Mouse (Mus musculus) frontal cortex, postnatal 25 days (tissue): ENCODE data around the gene Dnajc28.
A peak's percentile ranks its signal among the peaks of the same experiment; 100 is the strongest.
"Not testable (repeated sequence)": the region's sequence is repeated elsewhere in the genome, so short reads cannot be mapped to it uniquely, and the experiment has no call there.

Experiments used
- DNase-seq, 2 experiments: peaks; one replicate each; pipeline ENCODE4 v3.0.0; 2022; ENCODE audit warnings: low spot score in 2 of 2

Dnajc28 gene

DNA sequence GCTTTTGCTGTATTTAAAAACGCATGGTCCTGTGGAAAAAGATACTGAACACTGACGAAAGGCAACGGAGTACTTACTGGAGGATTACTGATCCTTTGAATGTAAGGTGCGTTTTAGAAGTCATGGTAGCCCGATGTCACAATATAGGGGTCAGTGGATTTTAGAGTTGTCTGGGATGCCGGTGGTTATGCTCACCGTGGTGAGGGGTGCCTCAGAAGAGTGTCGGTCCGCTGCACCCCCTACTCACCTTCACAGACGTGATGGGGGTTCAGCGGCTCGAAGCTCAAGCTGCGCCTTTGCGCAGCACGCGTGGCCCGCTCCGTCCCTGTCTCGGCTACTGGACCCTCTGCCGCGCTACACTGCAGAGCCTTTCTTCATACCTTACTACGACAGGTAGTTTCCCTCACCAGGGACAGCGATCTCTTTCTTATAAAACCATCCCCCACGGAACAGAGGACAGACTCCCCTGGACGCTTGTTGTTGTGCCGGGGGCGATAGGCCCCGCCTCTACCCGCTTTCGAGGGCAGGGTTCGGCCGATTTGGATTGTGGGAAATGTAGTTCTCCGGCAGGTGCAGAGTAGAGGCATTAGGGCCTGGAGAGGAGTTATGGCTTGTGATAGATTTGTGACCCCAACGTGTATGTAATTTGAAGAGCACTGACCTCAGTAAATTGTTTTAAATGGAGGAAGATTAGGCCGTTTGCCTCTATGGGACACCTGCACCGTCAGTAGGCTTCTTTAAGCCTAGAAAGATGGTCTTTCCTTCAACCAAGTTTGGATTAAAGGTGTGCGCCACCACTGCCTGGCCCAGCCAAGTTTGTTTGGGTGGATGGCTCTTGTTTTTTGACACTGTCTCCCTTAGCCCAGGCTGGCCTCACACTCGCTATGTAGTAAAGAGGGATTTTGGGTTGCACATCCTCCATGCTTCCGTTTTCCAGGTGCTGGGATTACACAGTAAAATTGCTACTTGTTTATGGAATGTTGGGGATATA, at the start of gene Dnajc28:
TSS of gene Dnajc28 (minus strand) at position 516 of the 991 bp plus-strand sequence.
- peak; percentile 60 to 74 for DNase-seq

DNA sequence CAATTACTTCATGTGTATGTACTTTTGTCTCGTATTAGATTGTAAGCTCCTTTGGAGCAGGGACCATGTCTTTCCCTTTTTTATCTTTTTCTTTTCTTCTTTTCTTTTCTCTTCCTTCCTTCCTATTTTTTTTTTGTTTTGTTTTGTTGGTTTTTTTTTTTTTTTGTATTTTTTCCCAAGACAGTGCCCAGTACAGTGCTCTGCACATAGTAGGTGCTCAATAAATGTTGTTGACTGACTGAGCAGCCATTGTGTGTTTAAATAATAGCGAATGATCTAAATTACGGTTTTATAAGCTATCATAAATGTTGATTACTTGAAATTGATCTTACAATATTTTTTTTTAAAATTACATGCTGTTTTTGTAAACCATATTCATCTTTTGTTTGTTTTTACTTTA, 45.0 kb upstream of the Dnajc28 start:
- no peak for DNase-seq

DNA sequence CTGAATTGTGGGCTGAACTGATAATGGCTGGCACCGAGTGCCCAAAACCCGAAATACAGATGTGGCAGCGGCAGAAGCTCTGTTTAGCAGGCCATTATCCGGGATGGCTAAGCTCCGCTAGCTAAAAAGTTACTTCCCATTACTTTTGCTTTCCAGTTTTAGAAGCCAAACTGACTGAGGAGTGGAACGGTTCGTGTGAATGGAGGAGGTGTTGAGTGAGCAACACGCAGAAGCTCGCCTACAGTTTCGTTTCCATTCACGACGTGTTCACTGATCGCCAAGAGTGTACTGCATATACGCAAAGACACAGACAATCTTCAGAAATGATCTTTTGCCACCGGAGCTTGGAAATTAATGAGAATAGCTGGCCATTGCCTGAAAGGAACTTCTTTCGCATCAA, 43.5 kb upstream of the Dnajc28 start:
- DNase-seq = no peak

DNA sequence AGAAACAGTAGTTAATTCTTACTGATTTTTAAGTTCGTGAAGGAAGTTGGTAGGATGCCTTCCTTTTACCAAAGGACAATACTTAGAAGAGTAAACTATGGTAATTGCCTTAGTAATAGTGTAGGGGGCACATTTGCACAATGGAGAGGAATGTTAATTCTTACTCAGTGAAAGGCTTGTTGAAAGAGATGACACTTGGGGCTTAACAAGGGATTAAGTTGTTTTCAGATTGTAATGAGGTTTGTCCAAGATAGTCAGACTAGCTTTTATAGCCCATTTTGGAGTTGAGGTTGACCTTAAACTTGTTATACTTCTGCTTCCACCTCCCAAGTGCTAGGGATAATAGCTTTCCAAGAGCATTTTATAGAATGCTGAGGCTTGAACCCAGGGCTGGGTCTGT, 42.6 kb upstream of the Dnajc28 start:
- no peak for DNase-seq

DNA sequence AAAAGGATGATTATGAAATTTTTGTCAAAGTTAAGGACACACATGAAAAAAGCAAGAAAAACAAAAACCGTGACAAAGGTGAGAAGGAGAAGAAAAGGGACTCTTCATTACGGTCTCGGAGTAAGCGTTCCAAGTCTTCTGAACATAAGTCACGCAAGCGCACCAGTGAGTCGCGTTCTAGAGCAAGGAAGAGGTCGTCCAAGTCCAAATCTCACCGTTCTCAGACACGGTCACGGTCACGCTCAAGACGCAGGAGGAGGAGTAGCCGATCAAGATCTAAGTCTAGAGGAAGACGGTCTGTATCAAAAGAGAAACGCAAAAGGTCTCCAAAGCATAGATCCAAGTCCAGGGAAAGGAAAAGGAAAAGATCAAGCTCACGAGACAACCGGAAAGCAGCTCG, 41.0 kb upstream of the Dnajc28 start:
- no peak for DNase-seq

DNA sequence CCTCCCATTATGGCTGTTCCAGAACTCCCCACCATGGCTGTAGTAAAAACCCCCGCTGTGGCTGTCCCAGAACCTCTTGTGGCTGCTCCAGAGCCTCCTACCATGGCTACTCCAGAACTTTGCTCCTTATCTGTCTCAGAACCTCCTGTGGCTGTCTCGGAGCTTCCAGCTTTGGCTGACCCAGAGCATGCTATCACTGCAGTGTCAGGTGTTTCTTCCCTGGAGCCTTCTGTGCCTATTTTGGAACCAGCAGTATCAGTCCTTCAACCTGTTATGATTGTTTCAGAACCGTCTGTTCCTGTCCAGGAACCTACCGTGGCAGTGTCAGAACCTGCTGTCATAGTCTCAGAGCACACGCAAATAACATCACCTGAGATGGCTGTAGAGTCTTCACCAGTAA, 39.6 kb upstream of the Dnajc28 start:
- DNase-seq = no peak

DNA sequence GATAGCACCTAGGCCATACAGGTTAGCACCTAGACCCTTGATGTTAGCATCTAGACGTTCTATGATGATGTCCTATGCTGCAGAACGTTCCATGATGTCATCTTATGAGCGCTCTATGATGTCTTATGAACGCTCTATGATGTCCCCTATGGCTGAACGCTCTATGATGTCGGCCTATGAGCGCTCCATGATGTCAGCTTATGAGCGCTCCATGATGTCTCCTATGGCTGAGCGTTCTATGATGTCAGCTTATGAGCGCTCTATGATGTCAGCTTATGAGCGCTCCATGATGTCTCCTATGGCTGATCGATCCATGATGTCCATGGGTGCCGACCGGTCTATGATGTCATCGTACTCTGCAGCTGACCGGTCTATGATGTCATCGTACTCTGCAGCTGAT, 38.5 kb upstream of the Dnajc28 start:
- DNase-seq = no peak

DNA sequence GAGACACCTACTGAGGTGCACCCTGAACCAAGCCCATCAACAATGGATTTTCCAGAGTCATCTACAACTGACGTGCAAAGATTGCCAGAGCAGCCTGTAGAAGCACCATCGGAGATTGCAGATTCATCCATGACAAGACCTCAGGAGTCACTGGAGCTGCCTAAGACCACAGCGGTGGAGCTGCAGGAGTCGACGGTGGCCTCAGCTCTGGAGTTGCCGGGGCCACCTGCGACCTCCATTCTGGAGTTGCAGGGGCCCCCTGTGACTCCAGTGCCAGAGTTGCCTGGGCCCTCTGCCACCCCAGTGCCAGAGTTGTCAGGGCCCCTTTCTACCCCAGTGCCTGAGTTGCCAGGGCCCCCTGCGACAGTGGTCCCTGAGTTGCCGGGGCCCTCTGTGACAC, 36.5 kb upstream of the Dnajc28 start:
- DNase-seq = no peak

DNA sequence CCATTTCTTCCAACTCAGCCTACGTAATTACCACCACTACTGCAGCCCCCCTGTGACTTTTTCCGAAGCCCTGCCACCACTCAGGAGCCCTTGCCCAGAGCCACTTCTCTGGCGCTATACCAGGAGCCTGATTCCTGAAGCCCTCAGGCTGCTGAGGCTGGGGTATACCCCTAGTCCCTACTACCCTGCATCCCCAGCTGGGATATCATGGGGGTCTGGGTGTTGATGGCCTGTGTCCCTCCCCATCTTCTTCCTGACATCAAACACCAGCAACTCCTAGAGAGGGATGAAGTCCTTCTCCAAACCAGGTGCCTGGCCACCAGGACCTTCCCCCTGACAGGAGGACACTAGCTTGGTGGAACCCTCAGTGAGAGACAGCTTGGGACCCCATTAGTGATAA, 33.4 kb upstream of the Dnajc28 start:
- no peak for DNase-seq

DNA sequence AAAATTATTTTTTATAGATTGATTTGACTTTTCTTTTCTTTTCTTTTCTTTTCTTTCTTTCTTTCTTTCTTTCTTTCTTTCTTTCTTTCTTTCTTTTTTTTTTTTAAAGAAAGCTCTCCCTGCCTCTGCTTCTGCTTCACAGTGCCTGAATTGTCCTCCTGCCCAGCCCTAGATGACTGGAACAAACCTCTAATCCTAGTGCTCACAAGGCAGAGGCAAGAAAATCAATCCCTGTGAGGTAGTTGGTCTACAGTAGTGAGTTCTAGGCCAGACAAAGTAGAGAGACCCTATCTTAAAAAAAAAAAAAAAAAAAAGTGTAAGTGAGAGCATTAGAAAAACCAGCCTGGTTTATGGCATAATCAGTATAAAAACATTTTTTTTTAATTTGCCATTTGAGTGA, 31.0 kb upstream of the Dnajc28 start:
- no peak for DNase-seq

DNA sequence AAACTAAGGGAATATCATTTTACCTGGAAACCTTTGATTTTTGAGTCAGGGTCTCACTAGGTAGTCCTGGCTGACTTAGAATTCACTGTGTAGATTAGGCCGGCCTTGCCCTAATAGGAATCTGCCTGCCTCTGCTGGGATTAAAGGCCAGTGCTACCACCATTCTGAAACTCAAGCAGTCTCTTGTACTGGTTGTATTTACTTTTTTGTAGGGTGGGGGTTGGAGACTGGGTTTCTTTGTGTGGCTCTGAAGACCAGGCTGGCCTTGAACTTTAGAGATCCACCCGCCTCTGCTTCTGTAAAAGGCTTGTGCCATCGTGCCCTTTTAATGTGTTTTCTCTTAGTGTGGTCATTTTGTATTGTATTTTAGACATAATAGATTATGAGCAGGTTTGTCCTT, 30.4 kb upstream of the Dnajc28 start:
- DNase-seq = no peak

DNA sequence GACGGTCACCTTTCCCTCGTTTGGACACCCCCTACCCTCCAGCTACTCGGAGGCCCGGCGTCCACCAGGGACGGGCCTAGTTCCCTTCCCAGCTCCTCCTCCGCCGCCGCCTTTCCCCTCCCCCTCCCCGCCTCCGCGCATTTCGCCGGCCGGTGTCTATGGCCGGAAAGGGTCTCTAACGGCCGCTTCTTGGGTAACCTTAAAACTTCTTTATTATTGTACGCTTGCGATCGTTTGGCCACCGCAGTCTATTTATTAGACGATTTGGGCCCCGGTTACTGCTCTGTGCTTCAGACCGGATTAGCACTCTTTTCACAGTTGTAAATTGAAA, 29.4 kb upstream of the Dnajc28 start:
- DNase-seq = peak; percentile 46 to 54

DNA sequence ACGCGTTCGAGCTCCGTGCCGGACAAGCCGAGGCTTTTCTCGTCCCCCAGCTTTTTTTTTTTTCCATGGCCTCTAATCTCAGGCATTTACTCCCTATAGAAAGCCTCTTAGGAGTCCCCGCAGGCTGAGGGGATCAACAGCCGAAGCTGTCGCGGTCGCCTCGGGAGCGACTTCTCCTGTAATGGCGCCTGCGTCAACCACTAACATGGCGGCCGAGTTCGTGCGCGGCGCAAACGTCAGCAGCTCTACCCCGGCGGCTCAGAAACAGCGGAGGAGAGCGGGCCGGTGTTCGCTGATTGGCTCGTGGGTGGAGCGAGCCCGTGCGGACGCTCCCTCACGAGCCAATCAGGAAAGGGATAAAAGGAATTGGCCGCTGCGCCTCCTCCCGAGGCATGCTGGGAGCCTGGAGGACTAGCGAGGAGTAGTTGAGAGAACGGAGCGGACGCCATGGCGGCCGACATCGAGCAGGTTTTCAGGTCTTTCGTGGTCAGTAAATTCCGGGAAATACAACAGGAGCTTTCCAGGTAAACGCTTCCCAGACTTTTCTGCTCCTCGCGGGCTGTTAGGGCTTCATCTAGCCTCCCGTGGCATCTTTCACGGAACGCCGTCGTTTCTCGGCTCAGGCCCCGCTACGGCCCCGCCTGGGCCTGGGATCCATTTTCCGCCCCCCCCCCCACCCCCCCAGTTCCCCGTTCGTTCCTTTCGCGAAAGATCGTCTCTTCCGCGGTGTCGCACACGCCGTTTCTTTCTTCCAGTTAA, 28.8 kb upstream of the Dnajc28 start, which contains the start of gene Son:
TSS of gene Son (plus strand) at position 46 of the 759 bp plus-strand sequence.
- peak; percentile 91 to 94 for DNase-seq

DNA sequence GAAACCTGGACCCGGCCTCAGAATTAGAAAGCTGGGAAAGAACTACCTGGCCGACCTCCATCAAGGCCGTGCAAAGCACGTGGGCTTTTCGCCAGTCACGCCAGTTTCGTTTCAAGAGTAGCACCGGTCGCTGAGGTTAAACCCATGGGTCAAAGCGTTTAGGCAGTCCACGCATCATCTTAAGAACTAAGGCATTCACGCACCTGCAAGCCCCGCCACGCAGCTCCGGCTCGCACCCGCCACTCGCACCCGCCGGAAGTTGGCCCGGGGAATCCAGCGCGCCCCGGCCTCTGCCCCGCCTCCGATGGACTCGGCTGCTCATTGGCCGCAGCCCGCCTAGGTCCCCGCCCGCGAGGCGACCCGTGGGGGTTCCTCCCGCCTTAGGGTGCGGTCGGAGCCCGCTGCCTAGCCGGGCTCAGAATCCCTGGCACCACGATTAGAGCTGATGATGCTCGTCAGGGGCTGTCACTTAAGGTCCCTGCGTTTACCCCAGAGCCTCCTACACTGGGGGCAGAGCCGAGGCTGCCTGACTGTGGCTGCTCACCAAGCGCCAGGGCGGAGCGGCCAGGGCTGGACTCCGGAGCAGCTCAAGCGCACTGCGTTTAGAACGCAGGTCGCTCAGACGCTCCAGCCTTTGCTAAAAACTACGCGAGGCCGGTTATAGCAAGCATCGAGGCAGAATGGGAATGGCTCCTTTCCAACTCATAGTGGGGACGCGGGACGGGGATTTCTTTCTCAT, 28.0 kb upstream of the Dnajc28 start, which contains the start of gene Gart:
TSS of gene Gart (minus strand) at position 272 of the 739 bp plus-strand sequence.
- DNase-seq = peak; percentile 80 to 89

DNA sequence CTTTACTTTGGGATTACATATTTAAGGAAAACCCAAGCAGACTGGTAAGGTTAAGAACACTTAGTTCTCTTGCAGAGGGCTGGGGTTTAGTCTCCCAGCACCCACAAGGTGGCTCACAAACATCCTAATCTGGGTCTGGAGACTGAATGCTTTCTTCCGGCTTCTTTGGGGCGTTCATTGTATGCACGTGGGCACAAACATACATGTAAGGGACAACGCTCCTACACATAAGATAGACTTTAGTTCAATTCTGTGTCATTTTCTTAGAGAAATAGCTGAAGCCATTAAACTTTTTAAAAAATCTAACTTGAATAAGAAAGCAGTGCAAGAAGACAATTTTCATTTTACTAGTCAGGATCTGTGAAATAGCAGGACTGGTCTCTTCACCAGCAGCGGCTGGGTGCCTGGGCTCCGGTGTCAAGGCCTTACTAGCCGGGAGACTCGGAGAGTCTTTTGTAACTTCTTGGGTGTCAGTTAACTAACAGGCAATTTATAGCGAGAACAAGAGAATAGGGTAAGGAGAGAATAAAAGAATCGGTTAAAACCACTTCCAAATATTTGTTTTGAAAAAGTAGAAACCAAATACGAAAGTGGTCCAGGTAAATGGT, 27.3 kb upstream of the Dnajc28 start:
- DNase-seq = no peak

DNA sequence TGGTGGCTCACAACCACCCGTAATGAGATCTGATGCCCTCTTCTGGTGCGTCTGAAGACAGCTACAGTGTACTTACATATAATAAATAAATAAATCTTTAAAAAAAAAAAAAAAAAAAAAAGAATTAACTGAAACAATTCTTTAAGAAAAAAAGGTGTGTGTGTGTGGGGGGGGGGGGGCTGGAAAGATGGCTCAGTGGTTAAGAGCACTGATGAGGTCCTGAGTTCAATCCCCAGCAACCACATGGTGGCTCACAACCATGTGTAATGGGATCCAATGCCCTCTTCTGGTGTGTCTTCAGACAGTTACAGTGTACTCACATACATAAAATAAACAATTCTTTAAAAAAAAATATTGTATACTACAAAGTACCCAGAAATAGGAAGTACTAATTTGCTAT, 26.6 kb upstream of the Dnajc28 start:
- not testable (repeated sequence) for DNase-seq

DNA sequence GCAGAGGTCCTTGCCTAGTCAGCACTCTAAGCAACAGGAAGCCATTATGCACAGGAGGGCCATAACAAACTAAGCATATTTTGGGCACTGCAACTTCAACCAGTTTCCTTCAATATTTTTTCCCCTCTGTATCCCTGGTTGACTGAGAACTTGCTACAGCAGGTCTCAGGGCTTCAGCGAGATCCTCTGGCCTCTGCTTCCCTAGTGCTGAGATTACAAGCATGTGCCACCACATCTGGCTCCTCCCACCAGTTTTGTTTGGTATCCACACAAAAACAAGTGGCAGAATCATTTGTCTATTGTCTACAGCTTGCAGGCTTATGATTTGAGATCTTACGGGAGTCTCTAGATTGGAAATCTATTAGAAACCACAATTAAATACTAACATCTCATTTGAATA, 26.1 kb upstream of the Dnajc28 start:
- DNase-seq = no peak

DNA sequence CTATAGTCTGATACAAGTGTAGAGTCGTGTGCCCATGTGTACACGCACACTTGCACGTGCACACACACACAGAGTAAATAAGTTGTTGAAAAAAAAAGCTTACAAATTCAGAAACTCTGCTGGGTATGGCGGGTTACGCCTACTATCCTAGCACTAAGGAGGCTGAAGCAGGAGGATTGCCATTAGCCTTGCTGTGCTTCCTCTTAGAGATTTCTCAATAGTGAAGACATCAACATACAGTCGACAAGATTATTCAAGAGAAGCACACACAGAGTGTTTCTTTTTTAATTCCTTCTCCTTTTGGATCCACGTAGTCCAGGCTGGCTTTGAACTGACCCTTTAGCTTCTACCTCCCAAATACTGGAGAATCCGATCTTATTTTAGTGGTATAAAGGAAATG, 21.3 kb upstream of the Dnajc28 start:
- no peak for DNase-seq

DNA sequence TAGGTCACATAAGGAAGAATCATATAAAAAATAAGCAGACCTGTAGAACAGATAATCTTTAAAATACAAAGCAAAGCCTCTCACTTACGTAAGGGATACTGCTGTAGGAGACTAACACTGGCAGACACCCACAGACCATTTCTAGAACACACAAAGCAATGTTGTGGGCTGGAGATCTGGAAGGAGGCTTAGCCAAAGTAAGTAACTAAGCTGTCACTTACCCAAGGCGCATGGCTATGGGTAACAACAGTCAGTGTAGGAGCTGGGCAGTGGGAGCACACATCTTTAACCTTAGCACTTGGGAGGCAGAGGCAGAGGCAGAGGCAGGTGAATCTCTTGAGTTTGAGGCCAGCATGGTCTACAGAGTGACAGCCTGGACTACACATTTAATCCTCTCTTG, 20.8 kb upstream of the Dnajc28 start:
- DNase-seq = no peak

DNA sequence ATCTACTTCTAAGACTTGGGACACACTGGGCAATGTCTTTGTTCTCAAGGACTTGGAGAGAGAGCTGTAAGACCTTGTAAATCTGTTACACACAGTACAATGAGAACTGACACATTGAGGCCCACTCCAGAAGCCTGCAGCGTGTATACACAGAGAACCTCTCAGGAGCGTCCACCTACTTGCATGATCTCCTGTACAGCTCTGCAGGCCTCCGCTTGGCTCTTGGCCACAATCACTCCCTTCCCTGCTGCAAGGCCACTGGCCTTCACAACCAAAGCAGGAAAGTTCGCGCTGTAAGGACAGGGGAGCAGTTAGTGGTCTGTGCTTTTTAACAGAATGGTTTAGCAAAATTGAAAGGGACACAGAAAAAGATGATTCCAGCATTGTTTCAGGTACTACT, 20.3 kb upstream of the Dnajc28 start:
- no peak for DNase-seq

DNA sequence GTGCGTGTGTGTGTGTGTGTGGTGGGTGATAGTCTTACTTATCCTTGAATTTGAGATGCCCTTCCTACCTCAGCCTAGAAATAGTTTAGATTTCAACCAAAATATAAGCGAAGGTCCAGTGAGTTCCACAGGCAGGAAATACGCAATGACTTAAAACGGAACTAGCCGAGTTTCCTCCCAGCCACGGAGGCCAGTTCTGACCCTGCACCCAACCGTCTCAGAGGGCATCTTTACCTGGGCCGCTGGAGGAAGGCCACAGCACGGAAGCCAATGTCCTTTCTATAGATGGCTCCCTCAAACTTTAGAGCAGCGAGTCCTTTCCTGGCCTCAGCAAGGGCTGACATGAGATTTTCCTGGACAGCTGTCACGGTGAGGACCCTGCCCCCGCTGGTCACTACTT, 14.8 kb upstream of the Dnajc28 start:
- DNase-seq = no peak

DNA sequence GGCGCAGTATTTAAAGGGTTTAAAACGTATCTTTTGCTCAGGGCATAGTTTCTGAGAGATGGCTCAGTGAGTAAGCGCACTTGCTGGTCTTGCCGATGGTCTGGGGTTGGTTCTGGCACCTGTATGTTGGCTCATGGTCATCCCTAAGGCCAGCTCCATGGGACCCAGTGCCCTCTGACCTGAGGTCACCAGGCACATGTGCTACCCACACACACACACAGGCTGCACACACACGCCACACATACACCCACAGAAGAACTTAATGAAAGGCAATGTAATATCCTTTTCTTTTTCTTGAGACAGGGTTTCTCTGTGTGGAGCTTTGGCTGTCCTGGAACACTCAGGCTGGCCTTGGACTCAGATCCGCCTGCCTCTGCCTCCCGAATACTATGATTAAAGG, 14.1 kb upstream of the Dnajc28 start:
- no peak for DNase-seq
